Mouse (Mus musculus) neutrophil, adult 65 days (primary cell): Measurements from ENCODE around the gene Gpr162. TPM values are rescaled to one million over a fixed set of nuclear protein-coding genes. Genes with fewer than 3 reads are reported as not detected.

Experiments
- total RNA-seq: library from RNA; stranded (reverse); gene quantifications from 2 replicates; pipeline ENCODE4 v1.2.4, GENCODE M21; 2023

Gene Gpr162
- not detected in 2 replicates for total RNA-seq

GRCm38 (mm10) chr6:124863658-124864298, at the start of gene Gpr162:
Gene Gpr162 (minus strand): TSS chr6:124863983.

GRCm38 (mm10) chr6:124911533-124912218, 47.9 kb upstream of the Gpr162 start, which contains the start of gene Lag3:
Gene Lag3 (minus strand): TSS chr6:124911705.

GRCm38 (mm10) chr6:124887986-124888385, 24.2 kb upstream of the Gpr162 start, which contains the start of gene Cd4:
Gene Cd4 (minus strand): TSS chr6:124888221.

GRCm38 (mm10) chr6:124856916-124857839, 6.6 kb downstream of the Gpr162 start, which contains the start of gene P3h3:
Gene P3h3 (minus strand): TSS chr6:124857752.

GRCm38 (mm10) chr6:124840241-124841167, 23.3 kb downstream of the Gpr162 start, which contains the start of gene Gnb3:
Gene Gnb3 (minus strand): TSS chr6:124840275.

GRCm38 (mm10) chr6:124828868-124829798, 34.6 kb downstream of the Gpr162 start, which contains the start of the genes Usp5 and Cdca3:
Gene Usp5 (minus strand): TSS chr6:124829484.
Gene Cdca3 (plus strand): TSS chr6:124829547.

GRCm38 (mm10) chr6:124813933-124814332, 49.9 kb downstream of the Gpr162 start, which contains the start of gene Tpi1:
Gene Tpi1 (minus strand): TSS chr6:124814296.

Other genes with a start within 250 kb of the Gpr162 start
- not detected in 2 replicates for gene C1s2, start 227.9 kb downstream of the Gpr162 start, total RNA-seq
- gene Lpcat3, start 201.0 kb downstream of the Gpr162 start, total RNA-seq, result 31.7 and 47.1 TPM in 2 replicates
- 40.5 and 44.4 TPM in 2 replicates for gene Emg1, start 151.8 kb downstream of the Gpr162 start, total RNA-seq
- gene Phb2, start 151.6 kb downstream of the Gpr162 start, total RNA-seq, result 91.6 and 94.2 TPM in 2 replicates
- 332 and 353 TPM in 2 replicates for gene Ptpn6, start 125.3 kb downstream of the Gpr162 start, total RNA-seq
- gene Grcc10, start 122.6 kb downstream of the Gpr162 start, total RNA-seq, result 89.2 and 97.3 TPM in 2 replicates
- gene Gm45234, start 108.0 kb downstream of the Gpr162 start, total RNA-seq, result not detected in 2 replicates
- gene Atn1, start 107.5 kb downstream of the Gpr162 start, total RNA-seq, result 39.2 and 39.7 TPM in 2 replicates
- not detected in 2 replicates for gene Eno2, start 94.3 kb downstream of the Gpr162 start, total RNA-seq
- gene Lrrc23, start 84.3 kb downstream of the Gpr162 start, total RNA-seq, result not detected in 2 replicates
- 17.6 and 18.8 TPM in 2 replicates for gene Spsb2, start 55.3 kb downstream of the Gpr162 start, total RNA-seq
- gene Tpi1, start 49.7 kb downstream of the Gpr162 start, total RNA-seq, result 109 and 115 TPM in 2 replicates
- gene Usp5, start 34.5 kb downstream of the Gpr162 start, total RNA-seq, result 41.6 and 56.4 TPM in 2 replicates
- gene Cdca3, start 34.4 kb downstream of the Gpr162 start, total RNA-seq, result 41.2 and 59.0 TPM in 2 replicates
- gene Gnb3, start 23.7 kb downstream of the Gpr162 start, total RNA-seq, result not detected in 2 replicates
- gene P3h3, start 6.2 kb downstream of the Gpr162 start, total RNA-seq, result 0.36 and 0.76 TPM in 2 replicates
- gene Cd4, start 24.2 kb upstream of the Gpr162 start, total RNA-seq, result 0.88 TPM in 1 of 2 replicates, not detected in the other
- 0.38 and 0.43 TPM in 2 replicates for gene Lag3, start 47.7 kb upstream of the Gpr162 start, total RNA-seq
- gene Ptms, start 56.1 kb upstream of the Gpr162 start, total RNA-seq, result 108 and 127 TPM in 2 replicates
- 82.7 and 86.2 TPM in 2 replicates for gene Mlf2, start 67.4 kb upstream of the Gpr162 start, total RNA-seq
- 15.5 and 17.7 TPM in 2 replicates for gene Cops7a, start 101.6 kb upstream of the Gpr162 start, total RNA-seq
- not detected in 2 replicates for gene Pianp, start 132.7 kb upstream of the Gpr162 start, total RNA-seq
- 86.5 and 92.3 TPM in 2 replicates for gene Zfp384, start 145.2 kb upstream of the Gpr162 start, total RNA-seq
- gene Ing4, start 175.8 kb upstream of the Gpr162 start, total RNA-seq, result 87.7 and 100 TPM in 2 replicates
- 7.1 and 8.5 TPM in 2 replicates for gene Acrbp, start 185.7 kb upstream of the Gpr162 start, total RNA-seq
- 5.1 and 6.8 TPM in 2 replicates for gene Lpar5, start 203.9 kb upstream of the Gpr162 start, total RNA-seq
- 185 and 239 TPM in 2 replicates for gene Chd4, start 232.0 kb upstream of the Gpr162 start, total RNA-seq